Comparison of ENCODE assay signal across 16 mouse cellular contexts in genomic region chr6:141347870-141348269, GRCm38 (mm10).
"Had no signal": no experiment of that assay in that cellular context is flagged by ENCODE, and none has a peak within 500 bp of the region (broad histone marks: within the 10 kb centered on the region; RNA-seq: fewer than 3 reads in every experiment).

No protein-coding gene starts in this region.

- H3K36me3 ChIP-seq: kidney, embryonic 15.5 days; neural tube, embryonic 12.5 days; neural tube, embryonic 15.5 days; stomach, embryonic 15.5 days had no signal

- H3K27ac ChIP-seq: kidney, embryonic 15.5 days; left cerebral cortex, adult 2 months; liver, embryonic 14.5 days; neural tube, embryonic 12.5 days; neural tube, embryonic 15.5 days; stomach, embryonic 15.5 days had no signal

- H3K4me1 ChIP-seq: kidney, embryonic 15.5 days; neural tube, embryonic 12.5 days; neural tube, embryonic 15.5 days had no signal

- H3K4me3 ChIP-seq: kidney, embryonic 15.5 days; left cerebral cortex, adult 2 months; neural tube, embryonic 12.5 days; neural tube, embryonic 15.5 days; stomach, embryonic 15.5 days had no signal

- H3K9ac ChIP-seq: kidney, embryonic 15.5 days; liver, embryonic 14.5 days; lung, embryonic 14.5 days; neural tube, embryonic 12.5 days; neural tube, embryonic 15.5 days; stomach, embryonic 15.5 days had no signal

- DNase-seq: kidney, adult 8-10 months; kidney, postnatal 36 days; layer of hippocampus, postnatal 36 days; right cerebral cortex, adult 18-20 months; right cerebral cortex, postnatal 14 days; right cerebral cortex, postnatal 4 days; spleen, adult 18-20 months; thymus, postnatal 36 days had no signal

- H3K4me2 ChIP-seq: kidney, embryonic 15.5 days; lung, embryonic 14.5 days; midbrain, embryonic 11.5 days; neural tube, embryonic 12.5 days; neural tube, embryonic 15.5 days; stomach, embryonic 15.5 days had no signal

- H3K9me3 ChIP-seq: kidney, embryonic 15.5 days; neural tube, embryonic 12.5 days; neural tube, embryonic 15.5 days; stomach, embryonic 15.5 days had no signal

- H3K27me3 ChIP-seq: kidney, embryonic 15.5 days; neural tube, embryonic 12.5 days; neural tube, embryonic 15.5 days; stomach, embryonic 15.5 days had no signal
